ENCODE assay signal across 10 mouse cellular contexts in genomic region chrX:12886160-12887048, GRCm38 (mm10).
A peak's percentile ranks its signal among the peaks of the same experiment; 100 is the strongest.
DNase-seq lines count a peak whose midpoint lies in the region; ATAC-seq lines count a peak whose summit lies in the region.
"Had no signal": no experiment of that assay in that cellular context is flagged by ENCODE, and none has a peak within 500 bp of the region (broad histone marks: within the 10 kb centered on the region; RNA-seq: fewer than 3 reads in every experiment).

No protein-coding gene starts in this region.

- H3K27me3 ChIP-seq in kidney, embryonic 14.5 days (ENCODE audit: control insufficient read depth, insufficient read depth, low read length): no peaks in the 10 kb centered on the region
- H3K27me3 ChIP-seq in embryonic facial prominence, embryonic 13.5 days: no peaks in the 10 kb centered on the region
- no peaks in the 10 kb centered on the region for H3K27me3 ChIP-seq in limb, embryonic 15.5 days
- no peaks in the 10 kb centered on the region for H3K27me3 ChIP-seq in neural tube, embryonic 12.5 days (replicated peaks)

- peak overlapping the region; percentile 37 for H3K4me2 ChIP-seq in kidney, embryonic 14.5 days (replicated peaks; ENCODE audit: low read depth, low read length)
- H3K4me2 ChIP-seq in embryonic facial prominence, embryonic 13.5 days: peak overlapping the region; percentile 50
- peak overlapping the region; percentile 19 for H3K4me2 ChIP-seq in limb, embryonic 15.5 days
- peak overlapping the region; percentile 42 for H3K4me2 ChIP-seq in neural tube, embryonic 12.5 days (replicated peaks)

- no peak overlapping the region for H3K27ac ChIP-seq in kidney, embryonic 14.5 days (ENCODE audit: low read depth, low read length)
- H3K27ac ChIP-seq in embryonic facial prominence, embryonic 13.5 days: no peak overlapping the region
- H3K27ac ChIP-seq in limb, embryonic 15.5 days: no peak overlapping the region
- H3K27ac ChIP-seq in neural tube, embryonic 12.5 days: no peak overlapping the region

- H3K4me1 ChIP-seq in kidney, embryonic 14.5 days (ENCODE audit: control insufficient read depth, insufficient read depth, low read length): no peaks in the 10 kb centered on the region
- 0 out of 2 replicates have a peak, but pooled peaks cover 9% of the 10 kb centered on the region for H3K4me1 ChIP-seq in embryonic facial prominence, embryonic 13.5 days
- no peaks in the 10 kb centered on the region for H3K4me1 ChIP-seq in limb, embryonic 15.5 days
- H3K4me1 ChIP-seq in neural tube, embryonic 12.5 days: no peaks in the 10 kb centered on the region; the same call in 1 of the 2 replicates

- peak; percentile 39; the same call in 1 of the 2 replicates for ATAC-seq in kidney, embryonic 14.5 days (ENCODE audit: low FRiP score, low TSS enrichment)
- no peak for ATAC-seq in embryonic facial prominence, embryonic 13.5 days (ENCODE audit: insufficient number of reproducible peaks, insufficient read depth, low FRiP score, low TSS enrichment, low read depth)
- ATAC-seq in limb, embryonic 15.5 days (ENCODE audit: insufficient number of reproducible peaks, low FRiP score, low TSS enrichment, low read depth): no peak
- peak; percentile 64; the same call in 1 of the 2 replicates for ATAC-seq in neural tube, embryonic 12.5 days (ENCODE audit: low FRiP score, low read depth)

- 38% methylated on average over 18 of the region's 18 CpGs for WGBS in kidney, embryonic 14.5 days
- WGBS in embryonic facial prominence, embryonic 13.5 days: 29% methylated on average over 18 of the region's 18 CpGs
- WGBS in limb, embryonic 15.5 days: 22% methylated on average over 18 of the region's 18 CpGs
- 29% methylated on average over 18 of the region's 18 CpGs for WGBS in neural tube, embryonic 12.5 days

- 0 out of 2 replicates have a peak overlapping the region, but pooled peaks have one; percentile 18 for H3K9ac ChIP-seq in kidney, embryonic 14.5 days (ENCODE audit: low read depth, low read length)
- H3K9ac ChIP-seq in embryonic facial prominence, embryonic 13.5 days: no peak overlapping the region
- no peak overlapping the region for H3K9ac ChIP-seq in limb, embryonic 15.5 days
- no peak overlapping the region for H3K9ac ChIP-seq in neural tube, embryonic 12.5 days

- no peaks in the 10 kb centered on the region for H3K9me3 ChIP-seq in kidney, embryonic 14.5 days (ENCODE audit: control insufficient read depth, low read length)
- no peaks in the 10 kb centered on the region for H3K9me3 ChIP-seq in embryonic facial prominence, embryonic 13.5 days
- no peaks in the 10 kb centered on the region for H3K9me3 ChIP-seq in limb, embryonic 15.5 days
- H3K9me3 ChIP-seq in neural tube, embryonic 12.5 days: no peaks in the 10 kb centered on the region
- H3K9me3 ChIP-seq: G1E had no signal

- peak overlapping the region; percentile 20; the same call in 1 of the 2 replicates for H3K4me3 ChIP-seq in kidney, embryonic 14.5 days (ENCODE audit: low read length)
- H3K4me3 ChIP-seq in embryonic facial prominence, embryonic 13.5 days: peak overlapping the region; percentile 13
- H3K4me3 ChIP-seq in limb, embryonic 15.5 days: 0 out of 2 replicates have a peak overlapping the region, but pooled peaks have one; percentile 10
- no peak overlapping the region for H3K4me3 ChIP-seq in neural tube, embryonic 12.5 days
- H3K4me3 ChIP-seq: erythroblast, embryonic 14.5 days had no signal

- no peaks in the 10 kb centered on the region for H3K36me3 ChIP-seq in kidney, embryonic 14.5 days (ENCODE audit: control insufficient read depth, insufficient read depth, low read length)
- no peaks in the 10 kb centered on the region for H3K36me3 ChIP-seq in embryonic facial prominence, embryonic 13.5 days
- no peaks in the 10 kb centered on the region for H3K36me3 ChIP-seq in limb, embryonic 15.5 days
- no peaks in the 10 kb centered on the region for H3K36me3 ChIP-seq in neural tube, embryonic 12.5 days
- H3K36me3 ChIP-seq: G1E had no signal

- no peak for DNase-seq in kidney, postnatal 14 days
- no peak for DNase-seq in layer of hippocampus, adult 8-10 months (ENCODE audit: low spot score in 2 of 2)
- no peak for DNase-seq in c-Kit-positive CD71-positive TER-119-positive erythroid progenitor cells, embryonic 14.5 days (ENCODE audit: low spot score)
- no peak for DNase-seq in gastrocnemius, postnatal 25 days

Comparison
In these comparisons a context has a peak if more than half of its experiments do, and no peak if none do; other contexts are left out.
1. ATAC-seq: peak in kidney, embryonic 14.5 days (single experiment) and neural tube, embryonic 12.5 days (single experiment); none in embryonic facial prominence, embryonic 13.5 days (single experiment) and limb, embryonic 15.5 days (single experiment).
2. Peak in every context shown above with its lines, with median percentiles within 50 percentile points of each other: H3K4me2 ChIP-seq.